Mouse (Mus musculus): ENCODE results near the gene Gm36028. TPM values are rescaled to one million over a fixed set of nuclear protein-coding genes. Genes with fewer than 3 reads are reported as not detected.
A peak's percentile ranks its signal among the peaks of the same experiment; 100 is the strongest.

Gene Gm36028
- polyA plus RNA-seq, 1 experiment from 2014 or later: 0.57 TPM

DNA sequence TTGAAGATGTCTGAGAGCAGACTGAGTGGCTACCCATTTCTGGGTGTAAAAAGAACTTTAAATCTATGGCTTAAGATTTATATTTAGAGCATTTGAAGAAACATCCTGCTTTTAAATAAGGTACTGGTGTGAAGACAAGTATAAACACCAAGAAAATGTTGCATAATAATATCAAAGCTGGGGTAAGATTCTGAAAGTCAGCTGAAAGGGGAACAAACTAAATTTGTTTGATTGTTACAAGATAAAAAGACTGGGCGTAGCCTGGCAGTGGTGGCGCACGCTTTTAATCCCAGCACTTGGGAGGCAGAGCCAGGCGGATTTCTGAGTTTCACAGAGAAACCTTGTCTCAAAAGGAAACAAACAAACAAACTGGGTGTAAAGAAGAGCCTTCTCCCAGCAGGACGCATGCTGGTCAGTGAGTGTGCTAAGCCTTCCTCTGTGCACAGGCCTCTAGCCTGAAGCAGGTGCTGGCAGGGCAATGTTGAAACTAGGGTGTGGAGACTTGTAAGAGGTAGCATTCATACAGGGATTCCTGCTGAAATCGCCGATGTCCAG, 18.1 kb upstream of the Gm36028 start:
- H3K4me3 ChIP-seq: no peak overlapping the region
- no peak overlapping the region for H3K4me2 ChIP-seq
- H3K27me3 ChIP-seq (replicated peaks): no peaks in the 10 kb centered on the region
- H3K4me1 ChIP-seq: peaks cover 35% of the 10 kb centered on the region
- no peak for ATAC-seq (ENCODE audit: extremely low read depth, insufficient number of reproducible peaks, low FRiP score, low TSS enrichment)
- 83% methylated on average over 7 of the region's 7 CpGs for WGBS
- H3K36me3 ChIP-seq: peaks cover 68% of the 10 kb centered on the region
- H3K9me3 ChIP-seq: no peaks in the 10 kb centered on the region
- no peak overlapping the region for H3K27ac ChIP-seq (replicated peaks)
- no peak overlapping the region for H3K9ac ChIP-seq

DNA sequence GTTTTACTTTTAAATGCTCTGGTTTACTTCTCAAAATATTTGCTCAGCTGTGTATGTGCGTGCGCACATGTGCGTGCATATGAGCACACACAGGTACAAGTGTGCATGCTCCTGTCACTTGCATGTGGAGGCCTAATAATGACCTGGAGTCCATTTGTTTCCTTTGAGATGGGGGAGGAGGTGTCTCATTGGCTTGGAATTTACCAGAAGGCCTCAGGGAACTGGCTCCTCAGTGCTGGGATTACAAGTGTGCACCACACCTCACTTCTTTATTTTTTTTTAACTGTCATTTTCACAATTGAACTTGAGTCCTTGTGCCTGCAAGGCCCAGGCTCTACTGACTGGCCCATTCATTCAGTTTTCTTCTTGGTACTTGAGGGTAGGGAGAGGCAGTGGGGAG, 16.5 kb upstream of the Gm36028 start:
- H3K27ac ChIP-seq (replicated peaks): no peak overlapping the region
- no peak overlapping the region for H3K4me2 ChIP-seq
- peaks cover 38% of the 10 kb centered on the region for H3K4me1 ChIP-seq
- no peaks in the 10 kb centered on the region for H3K27me3 ChIP-seq (replicated peaks)
- ATAC-seq (ENCODE audit: extremely low read depth, insufficient number of reproducible peaks, low FRiP score, low TSS enrichment): no peak
- no peak overlapping the region for H3K9ac ChIP-seq
- WGBS: 91% methylated on average over 3 of the region's 3 CpGs
- no peak overlapping the region for H3K4me3 ChIP-seq
- peaks cover 52% of the 10 kb centered on the region for H3K36me3 ChIP-seq
- H3K9me3 ChIP-seq: no peaks in the 10 kb centered on the region

GRCm38 (mm10) chr16:37874501-37875235, 13.7 kb upstream of the Gm36028 start:
- H3K4me2 ChIP-seq: no peak overlapping the region
- H3K4me1 ChIP-seq: peaks cover 46% of the 10 kb centered on the region
- no peaks in the 10 kb centered on the region for H3K27me3 ChIP-seq (replicated peaks)
- WGBS: 76% methylated on average over 4 of the region's 4 CpGs
- no peak overlapping the region for H3K4me3 ChIP-seq
- H3K27ac ChIP-seq (replicated peaks): 0 out of 2 replicates have a peak overlapping the region, but pooled peaks have one; percentile 16
- H3K36me3 ChIP-seq: peaks cover 31% of the 10 kb centered on the region
- H3K9me3 ChIP-seq: no peaks in the 10 kb centered on the region
- ATAC-seq (ENCODE audit: extremely low read depth, insufficient number of reproducible peaks, low FRiP score, low TSS enrichment): no peak
- H3K9ac ChIP-seq: no peak overlapping the region

DNA sequence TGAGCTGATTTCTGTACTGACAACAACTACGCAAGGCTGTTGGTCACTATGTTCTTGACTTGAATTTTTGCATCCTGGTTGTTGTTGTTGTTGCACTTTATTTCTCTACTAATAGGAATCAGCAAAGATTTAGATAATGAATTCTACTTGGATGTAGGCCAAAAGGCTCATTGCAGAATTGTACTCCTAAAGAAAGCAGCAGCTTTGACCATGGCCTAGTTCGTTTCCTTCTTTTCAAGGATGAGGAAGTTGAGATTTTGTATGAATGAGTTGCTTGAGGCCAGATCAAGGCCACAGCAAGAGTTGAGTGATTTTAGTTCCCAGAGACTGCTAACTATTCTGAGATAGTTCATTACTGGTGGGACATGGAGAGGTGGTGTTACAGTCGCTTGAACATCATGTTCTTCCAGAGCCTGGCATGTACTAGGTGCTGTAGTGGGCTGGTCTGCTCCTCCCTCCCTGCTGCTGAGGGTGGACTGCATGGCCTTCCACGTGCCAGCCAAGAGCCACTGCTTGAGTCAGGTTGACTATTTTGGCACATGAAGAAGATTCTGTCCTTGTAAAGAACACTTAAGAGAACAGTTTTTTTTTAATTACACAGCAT, 10.3 kb upstream of the Gm36028 start:
- ATAC-seq (ENCODE audit: extremely low read depth, insufficient number of reproducible peaks, low FRiP score, low TSS enrichment): no peak
- H3K4me1 ChIP-seq: peaks cover 39% of the 10 kb centered on the region
- peak overlapping the region; percentile 79 for H3K4me2 ChIP-seq
- no peak overlapping the region for H3K27ac ChIP-seq (replicated peaks)
- no peak overlapping the region for H3K9ac ChIP-seq
- no peaks in the 10 kb centered on the region for H3K9me3 ChIP-seq
- H3K36me3 ChIP-seq: peaks cover 4% of the 10 kb centered on the region; the same call in 1 of the 2 replicates
- H3K27me3 ChIP-seq (replicated peaks): no peaks in the 10 kb centered on the region
- WGBS: 55% methylated on average over 4 of the region's 4 CpGs
- H3K4me3 ChIP-seq: peak overlapping the region; percentile 87; the same call in 1 of the 2 replicates

DNA sequence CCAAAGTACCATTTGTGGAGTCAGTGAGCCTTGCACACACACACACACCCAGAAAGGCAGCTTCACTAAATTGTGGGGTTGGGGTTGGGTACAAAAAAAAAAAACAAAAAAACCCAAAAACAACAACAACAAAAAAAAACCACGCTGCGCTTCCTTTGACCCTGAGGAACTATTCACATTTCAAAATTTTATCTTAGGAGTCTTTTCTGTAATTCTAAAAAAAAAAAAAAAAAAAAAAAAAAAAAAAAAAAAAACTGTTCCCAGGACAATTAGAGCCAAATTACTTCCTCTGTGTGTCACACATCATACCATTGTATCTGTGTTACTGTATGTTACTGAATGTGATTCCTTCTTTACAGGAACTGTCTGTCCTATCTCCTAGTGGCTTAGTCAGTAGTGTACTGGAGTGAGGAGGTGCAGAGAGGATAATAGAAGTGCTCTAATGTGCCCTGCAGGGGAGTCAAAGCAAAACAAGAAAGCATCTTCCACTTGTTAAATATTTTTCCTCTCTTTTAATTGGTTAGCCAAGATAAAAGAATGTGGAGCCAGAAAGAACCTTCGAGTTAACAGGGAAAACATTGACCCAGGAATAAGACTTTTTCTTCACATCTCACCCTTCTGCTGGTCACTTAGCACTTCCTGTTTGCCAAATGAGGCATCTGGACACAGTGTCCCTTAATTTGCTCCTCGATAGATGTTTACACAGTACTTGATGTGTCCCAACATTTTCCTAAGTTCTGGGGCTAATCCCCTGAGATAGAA, 8.7 kb upstream of the Gm36028 start:
- Histone ChIP-seq H3K9me3 (no peaks in the 10 kb centered on the region), H3K27me3 (replicated peaks) (no peaks in the 10 kb centered on the region), H3K27ac (replicated peaks) (peak overlapping the region; percentile 95), H3K4me1 (peaks cover 31% of the 10 kb centered on the region), H3K36me3 (peaks cover 4% of the 10 kb centered on the region; the same call in 1 of the 2 replicates), H3K4me3 (peak overlapping the region; percentile 87), H3K4me2 (peak overlapping the region; percentile 79), H3K9ac (peak overlapping the region; percentile 98)
- 24% methylated on average over 4 of the region's 4 CpGs for WGBS
- ATAC-seq (ENCODE audit: extremely low read depth, insufficient number of reproducible peaks, low FRiP score, low TSS enrichment): no peak

DNA sequence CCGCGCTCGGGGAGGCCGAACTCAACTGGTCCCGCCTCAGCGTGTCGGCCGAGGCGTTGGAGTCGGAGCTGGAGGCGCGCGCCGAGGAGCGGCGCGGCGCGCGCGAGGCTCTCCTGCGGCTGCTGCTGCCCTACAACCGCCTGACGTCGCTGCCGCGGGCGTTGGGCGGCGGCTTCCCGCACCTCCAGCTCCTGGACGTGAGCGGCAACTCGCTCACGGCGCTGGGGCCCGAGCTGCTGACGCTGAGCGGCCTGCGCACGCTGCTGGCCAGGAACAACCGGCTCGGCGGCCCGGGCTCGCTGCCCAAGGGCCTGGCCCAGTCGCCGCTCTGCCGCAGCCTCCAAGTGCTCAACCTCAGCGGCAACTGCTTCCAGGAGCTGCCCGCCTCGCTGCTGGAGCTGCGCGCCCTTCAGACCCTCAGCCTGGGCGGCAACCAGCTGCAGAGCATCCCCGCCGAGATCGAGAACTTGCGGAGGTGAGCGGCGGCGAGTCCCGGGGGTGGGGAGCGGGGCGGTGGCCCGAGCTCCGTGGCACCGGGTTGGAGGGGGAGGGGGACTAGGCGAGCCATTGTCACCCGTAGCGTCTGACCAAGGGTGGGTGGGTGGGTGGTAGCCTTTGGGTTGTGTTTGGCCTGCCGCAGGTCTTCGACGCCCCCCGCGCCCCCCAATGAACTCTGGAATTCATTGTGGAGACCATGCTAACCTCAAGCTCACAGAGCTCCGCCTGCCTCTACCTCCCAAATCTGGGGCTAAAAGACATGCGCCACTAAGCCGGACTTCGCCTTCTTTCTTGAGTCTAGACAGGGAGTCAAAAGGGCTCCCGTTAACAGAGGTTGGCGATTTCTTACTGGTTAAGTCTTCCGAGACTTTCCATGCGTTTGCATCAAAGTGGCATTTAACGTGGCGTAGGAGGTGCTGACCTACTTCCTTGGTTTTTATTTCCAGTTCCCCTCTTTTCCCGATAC, 7.8 kb upstream of the Gm36028 start:
- WGBS: under 1% methylated on average over 84 of the region's 87 CpGs
- Histone ChIP-seq H3K27ac (replicated peaks) (peak overlapping the region; percentile 95), H3K4me3 (peak overlapping the region; percentile 87), H3K9ac (peak overlapping the region; percentile 98), H3K9me3 (no peaks in the 10 kb centered on the region), H3K36me3 (peaks cover 4% of the 10 kb centered on the region; the same call in 1 of the 2 replicates), H3K4me1 (peaks cover 29% of the 10 kb centered on the region), H3K4me2 (peak overlapping the region; percentile 79), H3K27me3 (replicated peaks) (no peaks in the 10 kb centered on the region)
- ATAC-seq (ENCODE audit: extremely low read depth, insufficient number of reproducible peaks, low FRiP score, low TSS enrichment): no peak; the same call in 1 of the 2 replicates

DNA sequence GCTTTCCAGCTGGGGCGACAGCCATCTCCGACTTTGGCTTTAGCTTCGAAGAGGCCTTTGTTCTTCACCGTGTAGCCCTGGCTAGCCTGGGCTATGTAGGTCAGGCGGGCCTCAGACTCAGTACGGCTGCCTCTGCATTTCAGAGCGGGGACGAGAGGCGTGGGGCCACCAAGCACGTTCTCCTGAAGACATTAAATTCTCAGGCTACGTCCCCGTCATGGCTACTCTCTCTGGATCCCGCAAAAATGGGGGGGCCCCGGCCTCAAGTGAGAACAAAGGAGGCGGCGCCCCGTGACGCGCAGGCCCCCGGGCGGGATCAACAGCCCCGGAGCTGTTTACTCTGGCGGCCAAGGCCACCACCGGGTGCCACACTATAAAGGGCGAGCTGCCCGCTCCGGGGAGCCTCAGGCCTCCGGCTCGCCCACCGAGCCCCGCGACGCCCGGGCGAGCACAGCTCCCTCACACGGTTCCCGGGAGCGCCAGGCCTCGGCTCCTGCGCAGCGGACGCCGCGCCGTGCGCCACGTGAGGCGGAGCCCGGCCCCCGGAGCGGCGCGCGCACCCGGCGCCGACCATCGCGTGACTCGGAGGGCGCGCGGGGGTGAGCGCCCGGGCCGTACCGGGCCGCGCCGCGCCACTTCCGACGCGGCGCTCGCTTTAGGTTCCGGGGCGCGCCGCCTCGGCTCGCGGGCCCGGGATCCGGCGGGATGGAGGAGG, 7.0 kb upstream of the Gm36028 start, which contains the start of gene Lrrc58:
Gene Lrrc58 (plus strand): TSS at position 599 of the 715 bp plus-strand sequence.
- peak; percentile 90 for ATAC-seq (ENCODE audit: extremely low read depth, insufficient number of reproducible peaks, low FRiP score, low TSS enrichment)
- under 1% methylated on average over 81 of the region's 86 CpGs for WGBS
- H3K27me3 ChIP-seq (replicated peaks): no peaks in the 10 kb centered on the region
- H3K27ac ChIP-seq (replicated peaks): peak within 1 kb of the TSS; percentile 95
- no peaks in the 10 kb centered on the region for H3K9me3 ChIP-seq
- peaks cover 29% of the 10 kb centered on the region for H3K4me1 ChIP-seq
- peak within 1 kb of the TSS; percentile 79 for H3K4me2 ChIP-seq
- H3K4me3 ChIP-seq: peak within 1 kb of the TSS; percentile 87
- H3K36me3 ChIP-seq: peaks cover 4% of the 10 kb centered on the region; the same call in 1 of the 2 replicates
- peak within 1 kb of the TSS; percentile 98 for H3K9ac ChIP-seq

GRCm38 (mm10) chr16:37865841-37866240, 4.9 kb upstream of the Gm36028 start:
- no peak overlapping the region for H3K4me3 ChIP-seq
- H3K4me1 ChIP-seq: peaks cover 19% of the 10 kb centered on the region
- H3K27ac ChIP-seq (replicated peaks): no peak overlapping the region
- H3K36me3 ChIP-seq: peaks cover 4% of the 10 kb centered on the region; the same call in 1 of the 2 replicates
- no peaks in the 10 kb centered on the region for H3K27me3 ChIP-seq (replicated peaks)
- no peak overlapping the region for H3K4me2 ChIP-seq
- H3K9ac ChIP-seq: no peak overlapping the region
- ATAC-seq (ENCODE audit: extremely low read depth, insufficient number of reproducible peaks, low FRiP score, low TSS enrichment): no peak
- no peaks in the 10 kb centered on the region for H3K9me3 ChIP-seq
- WGBS: 82% methylated on average over 9 of the region's 9 CpGs

DNA sequence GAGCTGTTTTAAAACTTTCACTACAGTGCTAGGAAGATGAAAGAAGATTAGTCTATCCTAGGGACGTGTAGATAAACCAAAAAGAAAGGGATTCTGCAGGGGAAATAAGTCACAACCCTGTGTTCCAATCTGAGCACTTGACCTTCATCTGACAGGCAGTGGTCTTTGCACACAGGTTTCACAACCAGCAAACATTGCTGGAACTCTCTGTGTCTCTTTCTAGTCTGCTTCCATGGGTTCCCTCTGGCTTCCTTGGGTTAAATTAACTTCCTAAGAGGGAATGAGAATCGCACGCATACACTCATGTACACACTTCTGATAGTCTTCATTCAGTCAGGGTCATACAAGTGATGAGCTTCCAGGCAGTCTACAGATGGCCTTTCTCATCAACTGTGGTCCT, 2.9 kb upstream of the Gm36028 start:
- Histone ChIP-seq H3K27ac (replicated peaks) (no peak overlapping the region), H3K9ac (no peak overlapping the region), H3K27me3 (replicated peaks) (no peaks in the 10 kb centered on the region), H3K4me3 (no peak overlapping the region), H3K4me2 (no peak overlapping the region), H3K9me3 (no peaks in the 10 kb centered on the region), H3K36me3 (no peaks in the 10 kb centered on the region), H3K4me1 (peaks cover 18% of the 10 kb centered on the region)
- WGBS: 71% methylated on average over 3 of the region's 3 CpGs
- ATAC-seq (ENCODE audit: extremely low read depth, insufficient number of reproducible peaks, low FRiP score, low TSS enrichment): no peak

- H3K36me3 ChIP-seq: no peaks in the 10 kb centered on the region
- ATAC-seq (ENCODE audit: extremely low read depth, insufficient number of reproducible peaks, low FRiP score, low TSS enrichment): no peak
- H3K4me1 ChIP-seq: peaks cover 18% of the 10 kb centered on the region
- no peak overlapping the region for H3K4me3 ChIP-seq
- no peaks in the 10 kb centered on the region for H3K9me3 ChIP-seq
- H3K27ac ChIP-seq (replicated peaks): no peak overlapping the region
- H3K9ac ChIP-seq: no peak overlapping the region
- H3K4me2 ChIP-seq: no peak overlapping the region
- 64% methylated on average over 7 of the region's 7 CpGs for WGBS
- no peaks in the 10 kb centered on the region for H3K27me3 ChIP-seq (replicated peaks)
These were observed 733 bp downstream of the Gm36028 start for GRCm38 (mm10) chr16:37860213-37860612.

Data from heart, embryonic 13.5 days (tissue).